Mouse (Mus musculus) stomach, embryonic 14.5 days (tissue): ENCODE data around the gene Tmem89. TPM values are rescaled to one million over a fixed set of nuclear protein-coding genes. Genes with fewer than 3 reads are reported as not detected.

ENCODE experiments used
- ATAC-seq: fragments of 200-750 bp; cut with Nextera tagmentation; 2 replicates; pipeline ENCODE4 v1.8.0; 2017; ENCODE audit warnings: low read depth, moderate TSS enrichment; ENCODE audit not compliant: insufficient number of reproducible peaks, insufficient read depth, low FRiP score
- H3K27ac ChIP-seq: fragments of 300-500 bp; sonication (generic); 2 replicates; pipeline ENCODE4 v1.5.1; 2014; ENCODE audit warnings: mild to moderate bottlenecking, low read length, moderate library complexity, mixed read lengths
- H3K27me3 ChIP-seq: fragments of 300-500 bp; sonication (generic); 2 replicates; pipeline ENCODE4 v1.6.1; 2014; ENCODE audit warnings: low read length, control low read depth, mixed read lengths; ENCODE audit not compliant: control insufficient read depth, insufficient read depth
- H3K36me3 ChIP-seq: fragments of 300-500 bp; sonication (generic); 2 replicates; pipeline ENCODE4 v1.6.1; 2014; ENCODE audit warnings: mild to moderate bottlenecking, control low read depth, low read length, moderate library complexity, mixed read lengths; ENCODE audit not compliant: control insufficient read depth, insufficient read depth
- H3K4me1 ChIP-seq: fragments of 300-500 bp; sonication (generic); 2 replicates; pipeline ENCODE4 v1.6.1; 2014; ENCODE audit warnings: low read length, control low read depth, mixed read lengths; ENCODE audit not compliant: control insufficient read depth, insufficient read depth
- H3K4me2 ChIP-seq: fragments of 300-500 bp; sonication (generic); replicated peaks from 2 replicates; pipeline ENCODE4 v1.6.1; 2014; ENCODE audit warnings: low read depth, low read length, control low read depth
- H3K4me3 ChIP-seq: fragments of 300-500 bp; sonication (generic); 2 replicates; pipeline ENCODE4 v1.5.1; 2014; ENCODE audit warnings: low read depth, low read length, control low read depth
- H3K9ac ChIP-seq: fragments of 300-500 bp; sonication (generic); replicated peaks from 2 replicates; pipeline ENCODE4 v1.6.1; 2014; ENCODE audit warnings: low read depth, mild to moderate bottlenecking, control low read depth, low read length, moderate library complexity, mixed read lengths
- H3K9me3 ChIP-seq: fragments of 300-500 bp; sonication (generic); 2 replicates; pipeline ENCODE4 v1.6.1; 2016; ENCODE audit warnings: low read depth, low read length, control low read depth; ENCODE audit not compliant: control insufficient read depth
- WGBS: fragments of 180-500 bp; shearing (Covaris S2); extraction: QIAGEN DNeasy Blood & Tissue Kit; methylation state at CpG from one replicate; pipeline ENCODE4 v1.1.7; 2014; 5-methylcytosine and 5-hydroxymethylcytosine counted together
- polyA plus RNA-seq: library from polyadenylated mRNA; unstranded; fragments of >200 nt; fragmentation: Nextera tagmentation; extraction: Ambion mirVana; gene quantifications from 2 replicates; pipeline ENCODE4 v1.2.1, GENCODE M21; 2014

Tmem89 gene
- polyA plus RNA-seq, 1 experiment from 2014 or later: not detected

- Histone ChIP-seq H3K4me3 (no peak overlapping the region), H3K36me3 (no peaks in the 10 kb centered on the region)
Measured at GRCm38 (mm10) chr9:108964338-108964737, 49.9 kb downstream of the Tmem89 start.

More at GRCm38 (mm10) chr9:108964338-108964737, 49.9 kb downstream of the Tmem89 start:
- WGBS: 82% methylated on average over 6 of the region's 6 CpGs
- Histone ChIP-seq H3K4me1 (no peaks in the 10 kb centered on the region), H3K27me3 (no peaks in the 10 kb centered on the region), H3K27ac (no peak overlapping the region), H3K9ac (no peak overlapping the region), H3K4me2 (no peak overlapping the region), H3K9me3 (no peaks in the 10 kb centered on the region)
- ATAC-seq: no peak

Other genes starting within 250 kb of the Tmem89 start
- gene Prkar2a, start 225.3 kb upstream of the Tmem89 start, polyA plus RNA-seq: 30.4 and 33.6 TPM in 2 replicates
- gene Ip6k2, start 130.8 kb upstream of the Tmem89 start, polyA plus RNA-seq: 118 and 123 TPM in 2 replicates
- 11.9 and 15.3 TPM in 2 replicates for gene Nckipsd, start 106.3 kb upstream of the Tmem89 start, polyA plus RNA-seq
- 1.3 and 1.8 TPM in 2 replicates for gene Celsr3, start 88.3 kb upstream of the Tmem89 start, polyA plus RNA-seq
- 17.8 and 19.1 TPM in 2 replicates for gene Slc26a6, start 61.3 kb upstream of the Tmem89 start, polyA plus RNA-seq
- gene Uqcrc1, start 22.0 kb downstream of the Tmem89 start, polyA plus RNA-seq: 456 and 466 TPM in 2 replicates
- 4.1 and 4.5 TPM in 2 replicates for gene Col7a1, start 39.0 kb downstream of the Tmem89 start, polyA plus RNA-seq
- gene Ucn2, start 71.4 kb downstream of the Tmem89 start, polyA plus RNA-seq: 0.45 TPM in 1 of 2 replicates, not detected in the other
- 7.9 and 8.5 TPM in 2 replicates for gene Pfkfb4, start 77.2 kb downstream of the Tmem89 start, polyA plus RNA-seq
- 75.0 and 84.4 TPM in 2 replicates for gene Shisa5, start 123.9 kb downstream of the Tmem89 start, polyA plus RNA-seq
- gene Trex1, start 145.1 kb downstream of the Tmem89 start, polyA plus RNA-seq: 11.6 and 12.2 TPM in 2 replicates
- 27.2 and 29.3 TPM in 2 replicates for gene Atrip, start 159.5 kb downstream of the Tmem89 start, polyA plus RNA-seq
- 12.9 and 13.1 TPM in 2 replicates for gene Ccdc51, start 167.9 kb downstream of the Tmem89 start, polyA plus RNA-seq
- gene Tma7, start 168.0 kb downstream of the Tmem89 start, polyA plus RNA-seq: 633 and 676 TPM in 2 replicates
- 15.8 and 17.5 TPM in 2 replicates for gene Plxnb1, start 180.8 kb downstream of the Tmem89 start, polyA plus RNA-seq
- not detected in 2 replicates for gene Fbxw21, start 247.4 kb downstream of the Tmem89 start, polyA plus RNA-seq